Mouse (Mus musculus): ENCODE data around the gene Slc3a1.

DNA sequence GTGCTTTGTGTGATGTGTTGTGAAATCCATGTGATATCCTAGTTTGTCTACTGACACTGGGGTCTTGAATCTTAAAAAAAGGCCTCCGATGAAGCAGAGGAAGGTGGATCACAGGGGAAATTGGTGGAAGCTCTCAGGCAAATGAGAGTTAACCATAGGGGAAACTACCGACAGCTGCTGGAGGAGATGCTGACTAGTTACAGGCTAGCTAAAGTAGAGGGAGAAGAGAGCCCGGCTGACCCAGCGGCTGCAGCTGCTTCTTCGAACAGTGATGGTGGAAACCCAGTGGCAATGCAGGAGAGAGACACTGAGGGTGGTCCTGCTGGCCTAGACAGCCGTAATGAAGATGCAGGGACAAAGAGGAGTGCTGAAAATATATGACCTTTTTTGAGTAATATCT, 14.7 kb upstream of the Slc3a1 start:
- TF ChIP-seq POLR2A (IDR thresholded peaks at IDR 0.05; ENCODE audit: borderline replicate concordance, extremely low read depth, low read depth, low read length) (no peak), CTCF (IDR thresholded peaks at IDR 0.05; ENCODE audit: insufficient read depth, low read length) (no peak)
